Mouse (Mus musculus): ENCODE results near the gene Eefsec. TPM values are rescaled to one million over a fixed set of nuclear protein-coding genes. Genes with fewer than 3 reads are reported as not detected.

The Eefsec gene
- polyA plus RNA-seq, 1 experiment: 15.8 TPM

GRCm38 (mm10) chr6:88231821-88232220 is 214.5 kb downstream of the Eefsec start:
- 75% methylated on average over 7 of the region's 7 CpGs for WGBS
- Histone ChIP-seq H3K4me1 (ENCODE audit: control insufficient read depth, insufficient read depth, insufficient read length, low read length) (no peaks in the 10 kb centered on the region), H3K27me3 (ENCODE audit: control insufficient read depth, insufficient read depth, low read length) (peaks cover 12% of the 10 kb centered on the region; the same call in 1 of the 2 replicates), H3K27ac (ENCODE audit: insufficient read depth, low read depth, low read length) (no peak overlapping the region), H3K36me3 (ENCODE audit: control insufficient read depth, insufficient read depth, low read length) (no peaks in the 10 kb centered on the region), H3K4me3 (ENCODE audit: low read depth, low read length) (no peak overlapping the region)
- no peak for TF ChIP-seq POLR2A (IDR thresholded peaks at IDR 0.05; ENCODE audit: low read depth, low read length)

DNA sequence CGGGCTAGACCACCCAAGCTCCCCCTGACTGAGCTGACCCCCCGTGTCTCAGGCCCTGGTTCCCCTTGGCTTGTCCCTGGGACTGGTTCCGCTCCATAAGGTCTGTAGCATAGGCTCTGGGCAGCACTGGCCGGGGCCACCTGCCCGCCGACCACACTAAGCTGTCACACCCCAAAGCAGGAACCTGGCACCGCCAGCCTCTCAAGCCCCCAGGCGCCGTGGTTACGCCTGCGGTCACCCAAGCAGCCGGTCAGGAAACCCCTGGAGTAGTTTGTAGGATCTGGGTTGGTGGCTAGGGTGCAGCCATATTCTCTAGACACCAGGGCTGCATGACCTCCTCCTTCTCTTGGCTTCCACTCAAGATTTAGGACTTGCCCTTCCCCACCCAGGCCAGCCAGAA is 217.1 kb downstream of the Eefsec start:
- 59% methylated on average over 12 of the region's 12 CpGs for WGBS
- TF ChIP-seq POLR2A (IDR thresholded peaks at IDR 0.05; ENCODE audit: low read depth, low read length) (no peak), CTCF (IDR thresholded peaks at IDR 0.05; ENCODE audit: extremely low read depth, insufficient read length, insufficient replicate concordance, low read depth, low read length) (no peak)
- no peaks in the 10 kb centered on the region for H3K4me1 ChIP-seq (ENCODE audit: control insufficient read depth, insufficient read depth, insufficient read length, low read length)

DNA sequence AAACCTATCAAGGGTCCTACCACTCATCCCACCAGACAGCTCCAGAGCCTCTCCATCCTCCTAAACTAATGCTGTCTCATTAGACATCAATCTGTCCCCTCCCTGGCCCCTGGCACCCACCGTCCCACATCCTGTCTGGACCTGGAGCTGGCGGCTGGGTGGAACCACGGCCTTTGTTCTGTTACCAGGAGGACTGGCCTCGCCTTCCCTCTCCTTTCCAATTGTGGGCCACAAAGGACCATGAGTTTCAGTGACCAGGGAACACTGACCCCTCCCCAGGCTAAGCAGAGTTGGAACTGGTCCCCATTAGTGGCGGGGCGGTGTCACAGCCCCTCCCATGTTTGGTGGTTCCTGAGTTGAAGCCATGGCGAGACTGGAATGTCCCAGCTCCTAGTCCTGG is 218.8 kb downstream of the Eefsec start:
- H3K4me3 ChIP-seq (ENCODE audit: low read depth, low read length): no peak overlapping the region
- no peak overlapping the region for H3K27ac ChIP-seq (ENCODE audit: insufficient read depth, low read depth, low read length)
- no peak for TF ChIP-seq CTCF (IDR thresholded peaks at IDR 0.05; ENCODE audit: extremely low read depth, insufficient read length, insufficient replicate concordance, low read depth, low read length)
- TF ChIP-seq POLR2A (IDR thresholded peaks at IDR 0.05; ENCODE audit: low read depth, low read length): no peak
- no peaks in the 10 kb centered on the region for H3K36me3 ChIP-seq (ENCODE audit: control insufficient read depth, insufficient read depth, low read length)
- 0 out of 2 replicates have a peak, but pooled peaks cover 3% of the 10 kb centered on the region for H3K27me3 ChIP-seq (ENCODE audit: control insufficient read depth, insufficient read depth, low read length)
- no peaks in the 10 kb centered on the region for H3K4me1 ChIP-seq (ENCODE audit: control insufficient read depth, insufficient read depth, insufficient read length, low read length)
- 46% methylated on average over 7 of the region's 7 CpGs for WGBS

More for the DNA sequence above, 217.1 kb downstream of the Eefsec start:
- Histone ChIP-seq H3K27me3 (ENCODE audit: control insufficient read depth, insufficient read depth, low read length) (0 out of 2 replicates have a peak, but pooled peaks cover 6% of the 10 kb centered on the region), H3K36me3 (ENCODE audit: control insufficient read depth, insufficient read depth, low read length) (no peaks in the 10 kb centered on the region), H3K4me3 (ENCODE audit: low read depth, low read length) (no peak overlapping the region), H3K27ac (ENCODE audit: insufficient read depth, low read depth, low read length) (no peak overlapping the region)

DNA sequence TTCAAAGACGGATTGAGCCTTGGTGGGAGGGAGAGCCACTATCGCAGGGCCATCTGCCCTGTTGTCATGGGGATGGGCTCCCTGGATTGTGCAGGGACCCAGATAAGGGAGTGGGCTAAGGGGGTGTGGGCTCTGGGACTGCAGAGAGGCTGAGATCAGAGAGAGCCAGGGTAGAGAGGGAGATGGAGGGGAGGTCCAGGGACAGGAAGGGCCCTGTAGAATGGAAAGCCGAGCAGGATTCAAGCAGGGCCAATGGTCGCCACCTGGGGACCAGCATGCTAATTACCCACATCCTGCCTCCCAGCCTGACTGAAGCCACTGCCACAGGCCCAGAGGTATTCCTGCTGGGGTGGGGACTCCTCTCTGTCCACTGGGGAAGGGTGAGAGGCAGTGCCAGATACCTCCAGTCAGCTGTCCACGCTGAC is 219.8 kb downstream of the Eefsec start:
- no peak for TF ChIP-seq POLR2A (IDR thresholded peaks at IDR 0.05; ENCODE audit: low read depth, low read length)
- no peak for TF ChIP-seq CTCF (IDR thresholded peaks at IDR 0.05; ENCODE audit: extremely low read depth, insufficient read length, insufficient replicate concordance, low read depth, low read length)
- no peaks in the 10 kb centered on the region for H3K4me1 ChIP-seq (ENCODE audit: control insufficient read depth, insufficient read depth, insufficient read length, low read length)
- no peak overlapping the region for H3K27ac ChIP-seq (ENCODE audit: insufficient read depth, low read depth, low read length)
- H3K36me3 ChIP-seq (ENCODE audit: control insufficient read depth, insufficient read depth, low read length): no peaks in the 10 kb centered on the region
- 0 out of 2 replicates have a peak, but pooled peaks cover 3% of the 10 kb centered on the region for H3K27me3 ChIP-seq (ENCODE audit: control insufficient read depth, insufficient read depth, low read length)
- WGBS: 39% methylated on average over 5 of the region's 5 CpGs
- H3K4me3 ChIP-seq (ENCODE audit: low read depth, low read length): no peak overlapping the region

GRCm38 (mm10) chr6:88221968-88222367 is 224.4 kb downstream of the Eefsec start, which contains the start of gene Dnajb8:
Gene Dnajb8 (plus strand): TSS chr6:88222268.
- TF ChIP-seq POLR2A (IDR thresholded peaks at IDR 0.05; ENCODE audit: low read depth, low read length) (no peak), CTCF (IDR thresholded peaks at IDR 0.05; ENCODE audit: extremely low read depth, insufficient read length, insufficient replicate concordance, low read depth, low read length) (no peak)
- Histone ChIP-seq H3K27ac (ENCODE audit: insufficient read depth, low read depth, low read length) (no peak within 1 kb of the TSS), H3K4me1 (ENCODE audit: control insufficient read depth, insufficient read depth, insufficient read length, low read length) (no peaks in the 10 kb centered on the region), H3K36me3 (ENCODE audit: control insufficient read depth, insufficient read depth, low read length) (no peaks in the 10 kb centered on the region), H3K27me3 (ENCODE audit: control insufficient read depth, insufficient read depth, low read length) (no peaks in the 10 kb centered on the region), H3K4me3 (ENCODE audit: low read depth, low read length) (no peak within 1 kb of the TSS)
- 55% methylated on average over 10 of the region's 10 CpGs for WGBS

DNA sequence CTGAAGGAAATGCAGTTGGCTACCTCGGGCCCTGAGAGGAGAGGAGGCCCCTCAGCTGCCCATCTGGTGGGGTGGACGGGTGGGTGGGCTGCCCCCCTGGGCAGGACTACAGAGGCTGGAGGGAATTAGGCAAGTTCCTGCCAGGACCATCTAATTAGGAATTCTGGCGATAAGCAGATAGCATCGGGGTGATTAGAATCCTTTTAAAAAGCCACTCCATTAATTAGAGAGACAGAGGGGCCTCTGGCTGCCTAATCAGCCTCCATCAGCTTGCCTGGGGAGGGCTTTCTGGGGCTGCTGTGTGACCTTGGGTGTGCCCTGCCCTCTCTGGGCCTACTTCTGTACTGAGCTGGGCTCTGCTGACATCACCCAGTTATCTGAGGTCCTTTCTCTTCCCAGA is 227.2 kb downstream of the Eefsec start:
- WGBS: 34% methylated on average over 4 of the region's 4 CpGs
- Histone ChIP-seq H3K4me1 (ENCODE audit: control insufficient read depth, insufficient read depth, insufficient read length, low read length) (no peaks in the 10 kb centered on the region), H3K27ac (ENCODE audit: insufficient read depth, low read depth, low read length) (no peak overlapping the region), H3K4me3 (ENCODE audit: low read depth, low read length) (no peak overlapping the region), H3K27me3 (ENCODE audit: control insufficient read depth, insufficient read depth, low read length) (no peaks in the 10 kb centered on the region), H3K36me3 (ENCODE audit: control insufficient read depth, insufficient read depth, low read length) (no peaks in the 10 kb centered on the region)
- TF ChIP-seq CTCF (IDR thresholded peaks at IDR 0.05; ENCODE audit: extremely low read depth, insufficient read length, insufficient replicate concordance, low read depth, low read length) (no peak), POLR2A (IDR thresholded peaks at IDR 0.05; ENCODE audit: low read depth, low read length) (no peak)

DNA sequence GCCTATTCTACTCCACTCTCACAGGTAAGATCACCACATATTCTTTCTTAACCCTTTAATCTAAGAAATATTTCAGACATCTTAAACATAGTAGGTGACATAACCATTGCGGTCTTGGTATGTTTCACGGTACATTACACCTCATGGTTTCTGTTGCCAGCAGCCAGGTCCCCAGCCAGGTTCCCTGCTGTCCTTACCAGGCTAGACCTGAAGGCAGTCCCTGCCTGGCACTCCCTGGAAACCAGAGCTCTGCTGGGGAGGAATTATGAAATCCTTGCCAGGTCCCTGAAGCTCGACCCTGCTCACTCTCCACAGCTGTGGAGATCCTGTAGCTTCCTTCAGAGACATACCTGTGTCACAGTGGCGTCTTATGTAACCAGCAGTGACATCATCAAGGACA is 230.1 kb downstream of the Eefsec start:
- no peaks in the 10 kb centered on the region for H3K4me1 ChIP-seq (ENCODE audit: control insufficient read depth, insufficient read depth, insufficient read length, low read length)
- no peaks in the 10 kb centered on the region for H3K27me3 ChIP-seq (ENCODE audit: control insufficient read depth, insufficient read depth, low read length)
- TF ChIP-seq POLR2A (IDR thresholded peaks at IDR 0.05; ENCODE audit: low read depth, low read length) (no peak), CTCF (IDR thresholded peaks at IDR 0.05; ENCODE audit: extremely low read depth, insufficient read length, insufficient replicate concordance, low read depth, low read length) (no peak)
- H3K36me3 ChIP-seq (ENCODE audit: control insufficient read depth, insufficient read depth, low read length): no peaks in the 10 kb centered on the region
- no peak overlapping the region for H3K4me3 ChIP-seq (ENCODE audit: low read depth, low read length)
- no peak overlapping the region for H3K27ac ChIP-seq (ENCODE audit: insufficient read depth, low read depth, low read length)
- WGBS: 67% methylated on average over 4 of the region's 4 CpGs

Data from small intestine, adult 2 months (tissue).